Mouse (Mus musculus) embryonic fibroblast, embryonic 13.5 days (primary cell): ENCODE data around the gene Tfpt. TPM values are rescaled to one million over a fixed set of nuclear protein-coding genes. Genes with fewer than 3 reads are reported as not detected.
"Not testable (repeated sequence)": the region's sequence is repeated elsewhere in the genome, so short reads cannot be mapped to it uniquely, and the experiment has no call there.

ENCODE experiments used
- H3K27ac ChIP-seq: 2 replicates; pipeline ENCODE4 v1.5.1; 2012; ENCODE audit warnings: low read length, control low read depth, inconsistent platforms; ENCODE audit not compliant: insufficient read depth
- H3K4me1 ChIP-seq: 2 replicates; pipeline ENCODE4 v1.6.1; 2011; ENCODE audit warnings: low read length; ENCODE audit not compliant: control insufficient read depth, insufficient read depth
- H3K4me3 ChIP-seq: 2 replicates; pipeline ENCODE4 v1.5.1; 2011; ENCODE audit warnings: mild to moderate bottlenecking, control low read depth, low read length; ENCODE audit not compliant: insufficient read depth
- CTCF ChIP-seq: IDR thresholded peaks from 2 replicates; pipeline ENCODE4 v1.5.1; 2011; ENCODE audit warnings: mild to moderate bottlenecking, control low read depth, low read length, moderate library complexity, borderline replicate concordance; ENCODE audit not compliant: insufficient read depth
- POLR2A ChIP-seq: IDR thresholded peaks from 2 replicates; pipeline ENCODE4 v1.6.1; 2011; ENCODE audit warnings: low read depth, mild to moderate bottlenecking, control low read depth, low read length, moderate library complexity
- polyA plus RNA-seq: library from polyadenylated mRNA; stranded (reverse); fragments of >200 nt; gene quantifications from 2 replicates; pipeline ENCODE4 v1.2.4, GENCODE M21; 2011; ENCODE audit warnings: low read depth; ENCODE audit not compliant: missing spikeins, insufficient read length

Gene Tfpt
- polyA plus RNA-seq, 1 experiment = 13.7 TPM

DNA sequence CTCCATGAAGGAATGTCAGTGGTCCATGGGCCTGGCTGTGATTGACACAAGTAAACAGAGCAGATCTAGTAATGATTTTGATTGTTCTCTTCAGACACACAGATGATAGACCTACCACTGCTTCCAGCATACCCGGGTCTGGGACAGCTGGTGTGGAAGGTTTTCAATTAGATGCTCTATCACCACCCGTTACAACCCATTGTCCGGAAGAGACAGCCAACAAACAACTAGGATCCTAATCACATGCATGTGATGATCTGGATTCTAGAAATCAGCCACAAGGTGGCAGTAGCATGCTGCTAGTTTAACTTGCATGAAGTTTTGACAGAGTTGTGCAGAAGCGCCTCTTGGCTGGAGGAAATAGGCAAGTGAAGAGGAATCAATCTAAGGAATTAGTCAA, 28.6 kb downstream of the Tfpt start:
- TF ChIP-seq POLR2A (no peak), CTCF (no peak)
- Histone ChIP-seq H3K4me3 (no peak overlapping the region), H3K4me1 (no peaks in the 10 kb centered on the region), H3K27ac (no peak overlapping the region)

DNA sequence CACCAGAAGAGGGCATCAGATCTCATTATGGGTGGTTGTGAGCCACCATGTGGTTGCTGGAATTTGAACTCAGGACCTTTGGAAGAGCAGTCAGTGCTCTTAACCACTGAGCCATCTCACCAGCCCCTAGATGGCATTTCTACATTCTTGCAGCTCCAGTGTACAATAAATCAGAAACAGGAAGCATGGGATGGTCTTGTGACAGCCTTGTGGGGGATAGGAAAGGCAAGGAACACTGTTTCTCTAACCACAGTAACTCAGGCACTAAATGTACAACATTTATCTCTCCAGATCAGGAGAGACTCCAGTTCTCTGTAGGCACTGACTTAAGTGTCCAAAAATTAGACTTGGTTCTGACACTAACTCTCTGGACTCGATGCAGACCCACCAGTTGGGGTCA, 32.0 kb downstream of the Tfpt start:
- not testable (repeated sequence) for H3K27ac ChIP-seq, H3K4me1 ChIP-seq, H3K4me3 ChIP-seq

DNA sequence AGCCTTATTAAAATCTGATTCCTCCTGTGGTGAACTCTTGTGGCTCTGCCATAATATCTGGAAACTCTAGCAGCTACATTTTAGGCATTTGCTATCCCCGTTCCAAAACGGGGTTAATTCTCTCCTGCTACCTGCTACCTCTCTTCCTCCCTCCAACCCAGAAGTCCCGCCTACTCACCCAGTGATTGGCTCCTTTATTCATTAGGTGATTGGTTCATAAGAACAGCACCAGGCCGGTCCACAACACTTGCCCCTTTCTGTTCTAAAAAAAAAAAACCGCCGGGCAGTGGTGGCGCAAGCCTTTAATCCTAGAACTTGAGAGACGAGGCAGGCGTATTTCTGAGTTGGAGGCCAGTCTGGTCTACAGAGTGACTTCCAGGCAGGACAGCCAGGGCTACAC, 34.6 kb downstream of the Tfpt start:
- no peak overlapping the region for H3K4me3 ChIP-seq
- H3K27ac ChIP-seq = no peak overlapping the region
- TF ChIP-seq CTCF = no peak
- TF ChIP-seq POLR2A = no peak
- no peaks in the 10 kb centered on the region for H3K4me1 ChIP-seq

DNA sequence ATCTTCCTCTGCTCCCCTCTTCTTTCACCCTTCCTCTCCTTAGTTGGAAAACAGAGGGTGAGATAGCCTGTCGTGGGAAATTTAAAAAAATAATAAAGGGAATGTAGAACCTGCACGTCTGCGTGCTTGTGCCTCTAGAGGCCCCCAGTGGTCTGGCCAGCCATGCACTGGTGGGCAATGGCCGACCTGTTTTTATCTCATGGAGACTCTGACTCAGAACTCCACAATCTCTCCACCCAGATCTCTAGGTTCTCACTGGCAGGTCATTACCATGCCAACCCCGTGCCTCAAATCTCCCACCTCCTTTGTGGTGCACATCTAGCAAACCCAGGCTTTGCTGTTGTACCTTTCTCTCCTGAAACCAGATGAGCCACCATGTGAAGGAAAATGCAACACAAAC, 35.0 kb downstream of the Tfpt start:
- Histone ChIP-seq H3K27ac (no peak overlapping the region), H3K4me3 (no peak overlapping the region), H3K4me1 (no peaks in the 10 kb centered on the region)
- TF ChIP-seq POLR2A (no peak), CTCF (no peak)

DNA sequence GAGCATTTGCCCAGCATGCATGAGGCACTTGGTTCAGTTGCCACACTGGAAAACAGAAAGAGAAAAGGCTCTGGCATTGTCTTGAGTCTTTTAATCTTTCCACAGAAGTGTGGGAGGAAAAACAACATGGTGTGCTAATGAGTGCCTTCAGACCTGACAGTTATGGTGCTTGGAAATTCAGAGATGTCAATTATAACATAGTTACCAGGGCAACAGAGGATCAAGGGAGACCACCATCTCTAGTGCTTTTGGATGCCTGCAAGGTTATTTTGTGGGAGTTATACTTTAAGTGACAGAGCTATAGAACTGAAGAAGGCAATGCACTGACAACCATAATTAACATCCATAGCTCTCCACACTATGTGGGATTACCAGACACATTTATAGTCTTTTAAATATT, 35.9 kb downstream of the Tfpt start:
- no peak overlapping the region for H3K4me3 ChIP-seq
- no peak overlapping the region for H3K27ac ChIP-seq
- TF ChIP-seq CTCF (no peak), POLR2A (no peak)
- H3K4me1 ChIP-seq = no peaks in the 10 kb centered on the region

DNA sequence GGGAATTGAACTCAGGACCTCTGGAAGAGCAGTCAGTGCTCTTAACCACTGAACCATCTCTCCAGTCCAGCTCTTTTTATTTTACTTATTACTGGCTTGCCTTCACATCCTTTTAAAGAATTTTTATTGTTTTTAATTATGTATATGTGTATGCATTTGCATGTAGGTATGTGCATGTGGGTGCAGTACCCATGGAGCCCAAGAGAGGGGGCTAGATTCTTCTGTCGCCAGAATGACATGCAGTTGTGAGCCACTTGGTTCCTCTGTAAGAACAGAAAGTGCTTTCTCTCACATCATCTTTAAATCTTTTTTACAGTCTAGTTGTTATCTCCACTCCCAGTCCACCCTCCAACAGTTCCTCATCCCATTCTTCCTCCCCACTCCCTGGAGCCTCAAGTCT, 38.2 kb downstream of the Tfpt start:
- H3K4me1 ChIP-seq = no peaks in the 10 kb centered on the region
- no peak overlapping the region for H3K27ac ChIP-seq
- H3K4me3 ChIP-seq = no peak overlapping the region
- TF ChIP-seq CTCF = no peak
- TF ChIP-seq POLR2A = no peak

DNA sequence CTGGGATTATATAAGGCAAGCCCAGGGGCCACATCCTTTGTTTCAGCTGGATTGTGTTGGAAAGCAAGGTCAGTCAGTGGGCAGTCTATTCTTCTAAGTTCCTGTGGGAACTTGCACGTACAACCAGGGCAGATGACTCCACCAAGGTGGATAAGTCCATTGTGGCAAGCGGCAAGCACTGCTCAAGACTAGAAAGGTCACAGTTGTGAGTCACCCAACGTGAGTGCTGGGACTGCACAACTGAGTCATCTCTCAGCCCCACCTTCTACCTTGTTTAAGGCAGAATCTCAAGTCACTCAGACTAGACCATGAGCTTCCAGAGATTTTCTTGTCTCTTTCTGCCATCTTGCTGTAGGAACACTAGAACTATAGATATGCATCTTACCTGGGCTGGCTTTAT, 39.2 kb downstream of the Tfpt start:
- TF ChIP-seq POLR2A = no peak
- no peak for TF ChIP-seq CTCF
- H3K4me3 ChIP-seq = no peak overlapping the region
- H3K4me1 ChIP-seq = no peaks in the 10 kb centered on the region
- H3K27ac ChIP-seq = no peak overlapping the region

DNA sequence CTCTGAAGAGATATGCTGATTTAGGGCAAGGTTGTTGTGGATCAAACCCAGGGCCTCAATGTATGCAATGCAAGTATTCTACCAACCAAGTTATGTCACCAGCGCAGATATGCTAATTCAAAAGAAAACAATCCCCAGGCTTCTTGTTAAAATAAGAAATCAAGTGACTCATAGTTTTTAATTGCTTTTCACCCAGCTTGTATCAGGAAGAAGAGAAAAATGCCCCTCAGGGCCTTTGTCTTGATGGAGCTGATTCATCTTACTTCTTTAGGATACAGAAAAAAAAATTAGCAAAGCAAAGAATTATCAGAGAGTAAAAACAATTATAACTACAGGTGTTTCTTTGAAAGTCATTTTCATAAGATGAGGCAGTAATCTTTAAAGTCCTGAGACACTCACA, 42.4 kb downstream of the Tfpt start:
- H3K4me3 ChIP-seq = no peak overlapping the region
- no peak overlapping the region for H3K27ac ChIP-seq
- TF ChIP-seq CTCF (no peak), POLR2A (no peak)
- no peaks in the 10 kb centered on the region for H3K4me1 ChIP-seq

DNA sequence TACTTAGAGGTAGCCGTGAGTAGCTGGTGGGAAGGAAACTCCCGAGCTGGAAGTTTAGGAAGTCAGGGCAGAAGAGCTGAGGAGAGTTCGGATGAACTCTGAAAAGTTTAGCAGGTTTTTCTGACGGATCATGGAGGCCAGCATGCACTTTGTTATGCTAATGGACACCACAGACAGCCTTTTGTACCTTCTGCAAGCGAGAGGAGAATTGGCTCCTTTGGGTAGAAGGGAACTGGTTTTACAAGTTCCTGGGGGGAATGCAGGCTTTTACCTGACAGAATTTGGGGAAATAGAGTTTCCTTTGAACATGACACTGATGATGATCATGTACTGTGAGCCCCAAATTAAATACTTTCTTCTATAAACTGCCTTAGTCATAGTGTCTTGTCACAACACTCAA, 43.5 kb downstream of the Tfpt start:
- Histone ChIP-seq H3K27ac (no peak overlapping the region), H3K4me1 (no peaks in the 10 kb centered on the region), H3K4me3 (no peak overlapping the region)
- no peak for TF ChIP-seq POLR2A
- no peak for TF ChIP-seq CTCF

DNA sequence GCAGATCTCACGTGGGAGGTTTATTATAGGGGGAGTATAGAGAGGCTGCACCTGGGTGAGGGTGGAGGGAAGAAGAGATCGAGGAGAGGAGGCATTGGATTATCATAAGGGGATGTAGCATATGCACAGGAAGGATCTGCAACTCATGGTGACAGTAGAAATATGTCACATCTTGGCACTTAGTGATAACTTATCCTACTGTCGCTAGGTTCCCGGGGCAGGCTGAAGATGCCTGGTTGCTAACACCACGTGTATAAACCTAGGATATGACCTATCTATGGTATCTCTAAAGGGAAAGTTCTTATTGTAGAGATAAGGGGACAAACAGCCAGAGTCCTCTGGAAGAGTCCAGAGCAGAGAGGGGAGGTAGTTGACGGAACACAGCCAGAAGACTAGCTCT, 44.0 kb downstream of the Tfpt start:
- no peaks in the 10 kb centered on the region for H3K4me1 ChIP-seq
- TF ChIP-seq CTCF (no peak), POLR2A (no peak)

DNA sequence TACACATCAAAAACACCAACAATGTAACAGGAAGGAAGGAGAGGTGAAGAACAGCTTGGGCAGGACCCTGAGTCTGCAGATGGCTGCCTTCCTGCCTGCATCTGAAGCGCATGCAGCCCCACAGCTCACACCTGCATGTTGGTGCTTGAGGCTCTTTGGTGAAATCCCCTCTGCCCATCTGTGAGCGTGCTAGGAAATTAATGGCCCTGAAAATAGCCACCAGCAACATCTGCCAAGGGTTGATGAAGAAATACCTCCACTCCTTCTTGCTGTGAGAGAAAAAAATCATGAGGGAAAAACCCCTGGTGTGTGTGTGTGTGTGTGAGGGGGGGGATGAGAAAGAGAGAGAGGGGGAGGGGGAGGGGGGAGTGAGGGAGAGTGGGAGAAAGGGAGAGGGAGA, 49.7 kb downstream of the Tfpt start:
- H3K27ac ChIP-seq = no peak overlapping the region
- TF ChIP-seq CTCF = no peak
- no peak for TF ChIP-seq POLR2A
- no peaks in the 10 kb centered on the region for H3K4me1 ChIP-seq
- no peak overlapping the region for H3K4me3 ChIP-seq

More for the DNA sequence above, 44.0 kb downstream of the Tfpt start:
- Histone ChIP-seq H3K4me3 (no peak overlapping the region), H3K27ac (no peak overlapping the region)

DNA sequence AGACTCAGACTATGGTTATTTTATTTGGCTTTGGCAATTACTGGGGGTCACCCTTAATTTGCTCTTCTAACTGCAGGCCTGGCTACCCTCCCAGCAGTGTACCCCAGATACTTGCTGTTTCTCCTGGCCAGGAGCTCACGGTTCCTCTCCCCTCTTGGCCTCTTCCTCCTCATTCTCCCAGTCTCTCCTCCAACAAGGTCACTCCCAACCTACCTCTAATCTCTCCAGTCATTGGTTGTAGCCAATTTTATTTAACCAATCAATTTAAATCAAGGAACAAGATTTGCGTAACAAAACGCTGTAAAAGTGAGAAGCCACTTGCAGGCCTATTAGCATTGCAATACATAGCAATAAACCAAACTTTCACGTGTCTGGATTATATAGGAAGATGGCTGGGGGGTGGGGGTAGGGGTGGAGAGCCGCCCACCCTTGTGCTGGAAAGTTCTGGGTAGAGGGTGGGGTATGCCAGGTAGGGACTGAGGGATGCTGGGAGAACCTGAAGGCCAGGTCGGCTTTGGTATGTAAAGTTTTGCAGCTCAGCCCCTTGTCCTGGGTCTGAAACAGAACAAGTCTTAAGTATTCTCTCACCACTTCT, 50.7 kb downstream of the Tfpt start:
- TF ChIP-seq CTCF (no peak), POLR2A (no peak)
- H3K27ac ChIP-seq = no peak overlapping the region
- no peak overlapping the region for H3K4me3 ChIP-seq
- H3K4me1 ChIP-seq = no peaks in the 10 kb centered on the region
